Mouse (Mus musculus) gastrocnemius, postnatal 25 days (tissue): ENCODE data around the gene Ppip5k2. TPM values are rescaled to one million over a fixed set of nuclear protein-coding genes. Genes with fewer than 3 reads are reported as not detected.

Source experiments
- DNase-seq: peaks from one replicate; pipeline ENCODE4 v3.0.0; 2022
- total RNA-seq, 2 experiments: library from RNA; stranded (reverse); gene quantifications; 1 replicate in 1 of 2; 2 replicates in 1 of 2; pipeline ENCODE4 v1.2.3; 2021

The Ppip5k2 gene
- total RNA-seq, 2 experiments from 2014 or later: 1.8 to 2.6 TPM

DNA sequence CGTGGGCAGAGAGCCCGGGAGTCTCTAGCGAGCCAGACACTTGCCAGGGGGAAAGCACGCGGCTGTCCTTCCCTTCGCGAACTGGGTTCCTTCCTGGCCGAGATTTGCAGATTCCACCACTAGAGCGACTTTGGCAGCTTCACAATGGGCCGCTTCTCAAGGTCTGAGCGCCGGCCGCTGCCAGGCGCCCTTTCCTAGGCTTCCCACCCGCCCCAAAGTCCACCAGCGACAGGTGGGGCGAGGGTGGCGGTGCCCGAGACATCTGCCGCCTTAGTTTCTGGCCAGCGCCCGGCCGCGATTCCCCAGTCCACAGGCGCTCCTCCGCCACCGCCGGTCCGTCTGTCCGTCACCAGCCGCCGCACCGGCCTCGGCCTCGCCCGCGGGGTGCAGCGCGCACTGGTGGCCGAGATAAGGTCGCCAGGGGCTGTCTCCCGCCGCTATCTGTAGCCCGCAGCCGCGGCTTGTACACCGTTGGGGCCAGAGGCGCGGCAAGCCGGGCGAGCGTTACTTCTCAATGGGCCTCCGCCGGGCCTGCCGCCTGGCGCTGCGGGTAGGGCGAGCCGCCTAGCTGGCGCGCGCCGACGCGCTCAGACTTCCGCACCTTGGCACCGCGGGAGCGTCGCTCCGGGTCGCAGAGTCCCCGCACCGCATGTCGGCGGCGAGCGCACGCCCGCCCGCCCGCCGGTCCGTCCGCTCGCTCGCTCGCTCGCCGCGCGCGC is 109.4 kb downstream of the Ppip5k2 start:
- DNase-seq: peak; percentile 76

DNA sequence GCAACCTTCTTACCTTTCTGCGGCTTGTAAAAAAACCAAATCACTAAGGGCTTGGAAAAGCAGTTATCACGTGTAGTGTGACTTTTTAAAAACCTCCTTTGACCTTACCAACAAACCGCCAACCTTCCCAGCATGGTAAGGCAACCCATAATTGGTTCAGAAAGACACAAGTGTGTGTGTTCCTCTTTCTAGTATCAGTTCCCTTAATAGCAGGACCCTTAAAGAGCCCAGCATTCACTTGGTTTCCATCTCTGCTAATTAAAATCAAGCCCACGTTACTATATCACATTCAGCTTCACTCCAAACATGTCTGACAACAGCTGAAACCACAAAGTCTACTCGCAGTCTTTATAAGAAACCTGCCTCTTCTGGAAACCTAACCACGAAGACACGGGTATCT is 110.8 kb downstream of the Ppip5k2 start:
- DNase-seq: no peak

DNA sequence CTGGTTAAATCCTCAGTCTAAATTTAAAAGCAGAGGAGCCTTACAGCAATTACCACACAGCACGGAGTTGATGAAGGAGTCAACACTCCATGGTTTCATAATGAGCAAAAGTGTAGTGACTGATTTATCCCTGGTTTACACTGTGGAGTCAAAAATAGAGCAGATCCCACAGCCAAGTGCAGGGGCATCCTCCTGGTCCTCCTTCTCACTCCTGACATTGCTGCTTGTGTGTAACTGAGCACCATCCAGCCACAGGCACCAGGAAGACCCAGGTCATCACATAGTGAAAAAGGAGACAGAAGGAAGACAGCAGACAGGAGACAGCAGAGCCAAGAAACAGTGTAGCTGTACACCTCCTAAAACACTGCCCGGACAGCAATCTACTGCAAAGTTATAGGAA is 112.4 kb downstream of the Ppip5k2 start:
- peak; percentile 61 for DNase-seq

DNA sequence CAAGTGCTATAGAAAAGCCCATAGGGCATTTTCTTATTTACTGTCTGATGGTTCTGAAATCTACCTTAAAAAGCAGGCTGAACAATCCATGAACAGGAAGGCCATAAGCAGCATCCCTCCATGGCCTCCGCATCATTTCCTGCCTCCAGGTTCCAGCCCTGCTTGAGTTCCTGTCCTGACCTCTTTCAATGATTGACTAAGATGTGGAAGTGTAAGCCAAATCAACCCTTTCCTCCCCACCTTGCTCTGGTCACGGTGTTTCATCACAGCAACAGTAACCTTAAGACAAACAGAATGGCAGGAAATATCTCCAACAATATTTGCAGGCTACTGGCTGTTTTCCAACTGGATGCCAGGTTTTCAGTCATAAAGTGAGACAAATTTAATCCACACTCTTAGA is 113.0 kb downstream of the Ppip5k2 start:
- DNase-seq: no peak

Other genes starting within 250 kb of the Ppip5k2 start
- 10 to 100 TPM; 11.5 to 12.3 TPM for gene D1Ertd622e, start 108.3 kb downstream of the Ppip5k2 start, total RNA-seq
- 1 to 10 TPM; 2.9 to 3.1 TPM for gene Gin1, start 239 bp downstream of the Ppip5k2 start, total RNA-seq